ENCODE assay signal across 12 mouse cellular contexts in genomic region chr10:119161820-119162382, GRCm38 (mm10).
DNase-seq lines count a peak whose midpoint lies in the region; ATAC-seq and TF ChIP-seq lines count a peak whose summit lies in the region.
"Had no signal": no experiment of that assay in that cellular context is flagged by ENCODE, and none has a peak within 500 bp of the region (broad histone marks: within the 10 kb centered on the region; RNA-seq: fewer than 3 reads in every experiment).

No protein-coding gene starts in this region.

- no peak for TF ChIP-seq EP300 in lung, postnatal 0 days (IDR thresholded peaks at IDR 0.05)

- H3K9ac ChIP-seq in hindbrain, embryonic 13.5 days, result no peak overlapping the region
- no peak overlapping the region for H3K9ac ChIP-seq in lung, postnatal 0 days (replicated peaks; ENCODE audit: low read depth)
- peak overlapping the region; percentile 28; the same call in 1 of the 2 replicates for H3K9ac ChIP-seq in embryonic facial prominence, embryonic 14.5 days (ENCODE audit: low read depth, low read length)
- H3K9ac ChIP-seq: forebrain, embryonic 13.5 days had no signal

- H3K27me3 ChIP-seq in hindbrain, embryonic 10.5 days (ENCODE audit: insufficient read depth, poor library complexity, severe bottlenecking), result no peaks in the 10 kb centered on the region
- no peaks in the 10 kb centered on the region for H3K27me3 ChIP-seq in hindbrain, embryonic 13.5 days
- no peaks in the 10 kb centered on the region for H3K27me3 ChIP-seq in lung, postnatal 0 days (replicated peaks; ENCODE audit: insufficient read depth, low read length)
- H3K27me3 ChIP-seq in embryonic facial prominence, embryonic 14.5 days (replicated peaks; ENCODE audit: control insufficient read depth, insufficient read depth, low read length), result no peaks in the 10 kb centered on the region
- no peaks in the 10 kb centered on the region for H3K27me3 ChIP-seq in thymus, adult 2 months (ENCODE audit: control insufficient read depth, insufficient read depth, low read length)
- H3K27me3 ChIP-seq: forebrain, embryonic 13.5 days had no signal

- no peak for TF ChIP-seq POLR2A in thymus, adult 2 months (IDR thresholded peaks at IDR 0.05; ENCODE audit: control insufficient read depth, extremely low read depth, insufficient read depth, low read length, poor library complexity)

- H3K27ac ChIP-seq in hindbrain, embryonic 10.5 days, result no peak overlapping the region
- no peak overlapping the region for H3K27ac ChIP-seq in hindbrain, embryonic 13.5 days
- no peak overlapping the region for H3K27ac ChIP-seq in lung, postnatal 0 days (ENCODE audit: low read length)
- H3K27ac ChIP-seq in embryonic facial prominence, embryonic 14.5 days (replicated peaks; ENCODE audit: low read depth, low read length), result no peak overlapping the region
- no peak overlapping the region for H3K27ac ChIP-seq in thymus, adult 2 months (ENCODE audit: control insufficient read depth, insufficient read depth, low read length)
- H3K27ac ChIP-seq: forebrain, embryonic 13.5 days had no signal

- peaks cover 11% of the 10 kb centered on the region for H3K9me3 ChIP-seq in hindbrain, embryonic 10.5 days
- peaks cover 12% of the 10 kb centered on the region; the same call in 1 of the 2 replicates for H3K9me3 ChIP-seq in hindbrain, embryonic 13.5 days
- no peaks in the 10 kb centered on the region for H3K9me3 ChIP-seq in lung, postnatal 0 days (ENCODE audit: low read length)
- 0 out of 2 replicates have a peak, but pooled peaks cover 3% of the 10 kb centered on the region for H3K9me3 ChIP-seq in embryonic facial prominence, embryonic 14.5 days (ENCODE audit: control insufficient read depth, low read length)

- WGBS in hindbrain, embryonic 10.5 days, result 63% methylated on average over 8 of the region's 8 CpGs
- WGBS in hindbrain, embryonic 13.5 days, result 68% methylated on average over 8 of the region's 8 CpGs
- WGBS in lung, postnatal 0 days, result 67% methylated on average over 8 of the region's 8 CpGs
- WGBS in embryonic facial prominence, embryonic 14.5 days, result 28% methylated on average over 8 of the region's 8 CpGs
- WGBS in thymus, adult 2 months, result 90% methylated on average over 8 of the region's 8 CpGs

- H3K4me2 ChIP-seq in hindbrain, embryonic 13.5 days, result no peak overlapping the region
- no peak overlapping the region for H3K4me2 ChIP-seq in lung, postnatal 0 days (replicated peaks; ENCODE audit: low read depth, low read length)
- peak overlapping the region; percentile 33 for H3K4me2 ChIP-seq in embryonic facial prominence, embryonic 14.5 days (ENCODE audit: low read depth, low read length)
- H3K4me2 ChIP-seq: forebrain, embryonic 13.5 days; heart, embryonic 11.5 days had no signal

- H3K4me3 ChIP-seq in hindbrain, embryonic 10.5 days, result no peak overlapping the region
- no peak overlapping the region for H3K4me3 ChIP-seq in hindbrain, embryonic 13.5 days
- H3K4me3 ChIP-seq in lung, postnatal 0 days (ENCODE audit: low read depth, low read length), result no peak overlapping the region
- H3K4me3 ChIP-seq in embryonic facial prominence, embryonic 14.5 days (ENCODE audit: low read depth, low read length), result peak overlapping the region; percentile 3; the same call in 1 of the 2 replicates
- no peak overlapping the region for H3K4me3 ChIP-seq in thymus, adult 2 months (ENCODE audit: control insufficient read depth, insufficient read depth, low read length)
- H3K4me3 ChIP-seq: forebrain, embryonic 13.5 days had no signal

- no peaks in the 10 kb centered on the region for H3K36me3 ChIP-seq in hindbrain, embryonic 10.5 days
- H3K36me3 ChIP-seq in hindbrain, embryonic 13.5 days, result no peaks in the 10 kb centered on the region
- no peaks in the 10 kb centered on the region for H3K36me3 ChIP-seq in lung, postnatal 0 days (ENCODE audit: insufficient read depth, low read length)
- H3K36me3 ChIP-seq in embryonic facial prominence, embryonic 14.5 days (ENCODE audit: control insufficient read depth, insufficient read depth, low read length), result no peaks in the 10 kb centered on the region
- no peaks in the 10 kb centered on the region for H3K36me3 ChIP-seq in thymus, adult 2 months (ENCODE audit: control insufficient read depth, insufficient read depth, low read length)

- no peak for ATAC-seq in hindbrain, embryonic 13.5 days (ENCODE audit: low FRiP score)
- no peak for ATAC-seq in lung, postnatal 0 days
- peak; percentile 78; the same call in 1 of the 2 replicates for ATAC-seq in embryonic facial prominence, embryonic 14.5 days (ENCODE audit: low read depth)
- ATAC-seq: forebrain, embryonic 13.5 days had no signal

- peak; percentile 19 for TF ChIP-seq CTCF in lung, postnatal 0 days (IDR thresholded peaks at IDR 0.05)
- TF ChIP-seq CTCF in thymus, adult 2 months (IDR thresholded peaks at IDR 0.05; ENCODE audit: borderline replicate concordance, control insufficient read depth, extremely low read depth, insufficient read depth, low read length, poor library complexity), result no peak

- peak; percentile 12 for DNase-seq in hindbrain, embryonic 10.5 days (ENCODE audit: low spot score)
- no peak for DNase-seq in lung, postnatal 0 days (ENCODE audit: low spot score)
- DNase-seq in lung, adult 18-20 months, result no peak
- peak; percentile 84 for DNase-seq in embryonic facial prominence, embryonic 14.5 days (ENCODE audit: low spot score)
- DNase-seq in mesoderm, embryonic 11.5 days (ENCODE audit: low read depth, low spot score), result peak; percentile 53
- no peak for DNase-seq in thymus, adult 2 months
- no peak for DNase-seq in layer of hippocampus, postnatal 25 days (ENCODE audit: extremely low spot score in 1 of 2, low spot score in 1 of 2)
- DNase-seq: cerebellum, adult 18-20 months; thymus, postnatal 4 days had no signal

- H3K4me1 ChIP-seq in hindbrain, embryonic 10.5 days (replicated peaks), result no peaks in the 10 kb centered on the region
- H3K4me1 ChIP-seq in hindbrain, embryonic 13.5 days (replicated peaks), result peaks cover 3% of the 10 kb centered on the region; the same call in 1 of the 2 replicates
- no peaks in the 10 kb centered on the region for H3K4me1 ChIP-seq in lung, postnatal 0 days (ENCODE audit: insufficient read depth, low read depth, low read length)
- H3K4me1 ChIP-seq in embryonic facial prominence, embryonic 14.5 days (ENCODE audit: control insufficient read depth, insufficient read depth, low read length), result no peaks in the 10 kb centered on the region
- no peaks in the 10 kb centered on the region for H3K4me1 ChIP-seq in thymus, adult 2 months (replicated peaks; ENCODE audit: control insufficient read depth, insufficient read depth, low read length)
- H3K4me1 ChIP-seq: forebrain, embryonic 13.5 days had no signal

Comparison
In these comparisons a context has a peak if more than half of its experiments do, and no peak if none do; other contexts are left out.
1. DNase-seq: peak in hindbrain, embryonic 10.5 days (single experiment), embryonic facial prominence, embryonic 14.5 days (single experiment) and mesoderm, embryonic 11.5 days (single experiment); none in lung, postnatal 0 days (single experiment), lung, adult 18-20 months (0 of 2), thymus, adult 2 months (single experiment) and layer of hippocampus, postnatal 25 days (0 of 2).